Mouse (Mus musculus) left cerebral cortex, postnatal 4 days (tissue): Measurements from ENCODE around the gene Hcn4. TPM values are rescaled to one million over a fixed set of nuclear protein-coding genes. Genes with fewer than 3 reads are reported as not detected.

Source experiments
- DNase-seq: peaks from one replicate; pipeline ENCODE4 v3.0.0-alpha.2; 2022
- intact Hi-C: fragments of 180-260 bp; cut with DNase I; formaldehyde crosslinking; loops from one replicate; pipeline ENCODE4 v1.15.1; 2025
- total RNA-seq, 2 experiments: library from RNA; stranded (reverse); gene quantifications; 2 replicates each; pipeline ENCODE4 v1.2.3; 2021

Hcn4 gene
- total RNA-seq = 10 to 100 TPM; 36.7 to 37.3 TPM

DNA sequence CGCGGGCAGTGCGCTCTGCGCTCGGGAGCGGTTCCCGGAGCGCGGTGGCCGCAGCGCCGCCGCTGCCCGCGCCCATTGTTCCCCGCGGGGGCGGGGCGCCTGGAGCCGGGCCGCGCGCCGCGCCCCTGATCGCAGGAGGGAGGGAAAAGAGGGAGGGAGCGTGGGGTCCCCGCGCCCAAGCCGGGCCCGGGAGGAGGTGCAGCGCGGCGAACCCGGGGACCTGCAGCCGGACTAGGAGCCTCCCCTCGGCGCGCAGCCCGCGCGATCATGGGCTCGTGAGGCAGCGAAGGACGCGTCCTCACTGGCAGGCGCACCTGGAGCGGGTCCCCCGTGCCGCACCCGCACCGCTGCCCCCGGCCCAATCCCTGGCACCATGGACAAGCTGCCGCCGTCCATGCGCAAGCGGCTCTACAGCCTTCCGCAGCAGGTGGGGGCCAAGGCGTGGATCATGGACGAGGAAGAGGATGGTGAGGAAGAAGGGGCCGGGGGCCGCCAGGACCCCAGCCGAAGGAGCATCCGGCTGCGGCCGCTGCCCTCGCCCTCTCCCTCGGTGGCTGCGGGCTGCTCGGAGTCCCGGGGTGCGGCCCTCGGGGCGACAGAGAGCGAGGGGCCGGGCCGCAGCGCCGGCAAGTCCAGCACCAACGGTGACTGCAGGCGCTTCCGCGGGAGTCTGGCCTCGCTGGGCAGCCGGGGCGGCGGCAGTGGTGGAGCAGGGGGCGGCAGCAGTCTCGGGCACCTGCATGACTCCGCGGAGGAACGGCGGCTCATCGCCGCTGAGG lies at the start of gene Hcn4:
Hcn4 (plus strand) TSS at position 274 of the 779 bp plus-strand sequence.
- peak; percentile 16 for DNase-seq
- intact Hi-C loops = no loop called here

DNA sequence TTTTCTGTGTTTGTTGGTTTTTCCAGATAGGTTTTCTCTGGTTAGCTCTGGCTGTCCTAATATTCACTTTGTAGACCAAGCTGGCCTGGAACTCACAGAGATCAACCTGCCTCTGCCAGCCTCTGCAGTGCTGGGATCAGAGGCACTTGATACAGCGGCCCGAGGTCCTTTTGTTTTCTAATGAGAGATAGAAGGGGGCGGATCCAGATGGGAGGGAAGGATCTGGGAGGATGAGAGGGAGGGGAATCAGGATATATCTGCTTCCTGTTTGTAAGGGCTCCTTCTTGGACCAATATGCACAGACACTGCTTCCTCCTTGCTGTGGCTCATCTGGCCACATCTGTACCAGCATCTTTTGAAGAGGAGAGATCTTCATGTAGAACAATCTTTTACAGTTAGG lies 48.5 kb upstream of the Hcn4 start:
- intact Hi-C loops = no loop called here
- no peak for DNase-seq

DNA sequence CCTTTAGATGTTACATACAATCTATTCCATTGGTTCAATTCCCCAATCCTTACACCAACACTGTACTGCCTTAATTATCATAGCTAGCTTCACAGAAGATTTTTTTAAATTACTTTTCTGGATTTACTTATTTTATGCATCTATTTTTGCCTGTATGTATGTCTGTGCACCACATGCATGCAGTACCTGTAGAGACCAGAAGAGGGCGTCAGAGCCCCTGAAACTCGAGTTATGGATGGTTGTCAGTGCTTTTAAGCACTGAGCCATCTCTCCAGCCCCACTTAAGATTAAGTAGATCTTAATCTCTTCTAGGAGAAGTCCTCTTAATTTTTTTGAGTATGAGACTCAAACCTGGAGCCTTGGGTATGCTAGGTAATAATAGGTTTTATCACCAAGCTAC lies 47.8 kb upstream of the Hcn4 start:
- intact Hi-C loops = no loop called here

DNA sequence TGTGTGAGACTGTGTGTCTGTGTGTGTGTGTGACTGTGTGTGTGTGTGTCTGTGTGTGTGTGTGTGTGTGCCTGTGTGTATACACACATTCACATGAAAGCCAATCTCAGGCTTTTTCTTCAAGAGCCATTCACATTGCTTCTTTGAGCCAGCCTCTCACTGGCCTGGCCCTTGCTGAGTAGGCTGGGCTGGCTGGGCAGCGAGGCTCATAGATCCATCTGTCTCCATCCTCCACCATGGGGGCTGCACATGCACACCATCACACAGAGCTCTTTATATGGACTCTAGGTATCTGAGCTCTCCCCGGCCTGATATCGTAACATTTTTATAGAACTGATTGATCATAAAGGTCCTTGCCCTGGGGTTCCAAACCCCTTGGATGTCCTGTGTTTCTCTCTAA lies 33.7 kb upstream of the Hcn4 start:
- peak; percentile 23 for DNase-seq
- intact Hi-C loops = no loop called here

More for the DNA sequence above, 47.8 kb upstream of the Hcn4 start:
- DNase-seq = no peak

DNA sequence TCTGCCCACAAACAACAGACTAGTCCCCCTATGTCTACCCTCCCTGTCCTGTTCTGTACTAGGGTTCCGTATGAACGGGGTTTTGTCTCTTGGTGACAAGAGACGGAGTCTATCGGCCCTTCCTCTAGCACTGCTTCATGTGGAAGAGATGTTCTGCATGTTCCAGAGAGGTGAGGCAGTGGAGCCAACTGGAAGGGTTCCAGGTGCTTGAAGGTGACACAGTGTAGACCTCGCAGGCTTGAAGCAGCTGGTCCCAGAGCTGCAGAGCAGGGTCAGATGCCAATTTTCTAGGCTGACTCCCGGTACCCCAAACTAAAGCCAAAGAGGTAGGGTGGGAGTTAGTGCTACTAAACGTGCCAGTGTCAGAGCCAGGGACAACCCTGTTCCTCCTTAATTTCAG lies 25.1 kb upstream of the Hcn4 start:
- intact Hi-C loops = no loop called here
- peak; percentile 39 for DNase-seq

DNA sequence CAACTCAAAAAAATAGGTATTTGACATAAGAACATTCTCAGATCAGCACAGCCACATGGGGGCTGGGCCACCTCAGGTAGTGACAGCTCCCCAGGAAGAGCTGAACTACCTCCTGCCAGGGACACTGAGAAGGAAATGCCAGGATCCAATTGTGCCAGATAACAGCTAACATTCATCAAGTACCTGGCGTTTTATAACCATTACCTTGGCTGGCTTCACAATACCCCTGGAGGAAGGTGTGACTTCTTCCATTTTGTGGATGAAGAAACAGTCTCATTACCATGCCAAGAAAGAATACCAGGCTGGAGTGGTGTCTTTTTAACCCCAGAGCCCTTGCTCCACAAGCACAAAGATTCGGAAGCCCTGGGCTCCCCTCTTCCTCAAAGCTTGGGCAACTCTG lies 21.8 kb upstream of the Hcn4 start:
- DNase-seq = no peak
- intact Hi-C loops = no loop called here

DNA sequence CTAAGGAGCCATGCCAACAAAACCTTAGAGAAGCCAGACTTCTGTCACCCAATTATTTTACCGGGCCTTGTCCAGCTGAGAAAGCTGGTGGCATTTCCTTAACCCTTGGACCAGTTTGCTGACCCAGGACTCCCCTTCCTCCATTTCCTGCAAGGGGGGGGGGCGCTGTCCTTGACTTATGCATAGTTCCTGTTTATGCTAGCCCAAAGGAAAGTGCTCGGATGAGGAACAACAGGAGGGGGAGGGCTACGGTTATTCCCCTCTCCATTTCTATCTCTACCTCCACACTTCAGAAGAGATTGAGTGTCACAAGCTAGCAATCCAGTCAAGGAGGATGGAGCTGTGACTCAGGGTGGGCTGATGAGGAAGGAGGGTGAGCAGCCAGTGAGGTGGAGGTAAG lies 20.9 kb upstream of the Hcn4 start:
- intact Hi-C loops = no loop called here
- DNase-seq = no peak

DNA sequence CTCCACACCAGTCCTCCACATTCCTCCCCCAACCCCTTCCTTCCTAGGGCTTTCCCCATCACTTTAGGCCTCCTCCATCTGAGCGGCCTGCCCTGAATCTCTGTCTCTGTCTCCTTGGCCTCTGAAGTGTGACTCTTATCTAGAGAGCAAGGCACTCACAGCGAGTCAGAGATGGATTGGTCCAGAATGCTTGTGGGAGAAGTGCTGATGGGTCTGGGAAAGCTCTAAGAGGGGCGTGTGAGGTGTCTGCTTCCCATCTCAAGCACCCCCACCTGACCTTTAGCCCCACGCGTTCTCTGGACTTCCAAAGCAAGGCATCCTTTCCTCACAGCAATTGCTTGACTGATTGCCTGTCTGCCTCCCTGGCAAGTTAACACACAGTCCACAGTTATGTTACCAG lies 20.4 kb upstream of the Hcn4 start:
- no peak for DNase-seq
- intact Hi-C loops = no loop called here

DNA sequence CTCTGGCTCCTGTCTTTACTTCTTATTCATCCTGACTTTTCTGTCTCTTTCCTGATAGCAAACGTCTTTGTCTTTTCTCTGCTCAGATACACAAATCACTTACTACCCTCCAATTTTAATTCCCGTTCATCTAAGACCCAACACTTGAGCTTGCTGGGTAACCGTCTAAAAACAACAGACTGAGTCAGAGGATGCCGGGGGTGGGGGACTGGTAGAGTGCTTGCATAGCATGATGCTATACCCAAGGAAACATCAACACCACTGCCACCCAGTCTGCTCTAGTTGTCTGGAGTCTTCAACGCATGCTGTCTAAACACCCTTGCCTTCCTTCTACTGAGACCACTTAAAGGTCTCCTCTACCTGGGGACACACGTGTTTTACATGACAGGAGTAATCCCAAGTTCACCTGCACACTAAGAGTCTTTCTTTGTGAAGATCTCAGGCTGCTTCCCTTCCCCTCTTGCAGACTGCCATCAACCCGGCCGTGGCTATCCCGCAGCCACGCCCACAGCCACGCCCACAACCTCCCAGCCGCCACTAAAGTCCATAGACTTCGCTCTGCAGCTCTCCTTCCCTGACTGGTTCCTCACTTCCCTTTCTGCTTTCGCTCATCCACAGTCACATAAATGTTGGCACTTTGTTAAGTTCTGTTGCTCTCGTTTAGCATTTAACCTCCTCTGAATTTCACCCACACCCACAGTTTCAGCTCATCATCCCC lies 17.5 kb upstream of the Hcn4 start:
- DNase-seq = peak; percentile 46
- intact Hi-C loops = no loop called here

DNA sequence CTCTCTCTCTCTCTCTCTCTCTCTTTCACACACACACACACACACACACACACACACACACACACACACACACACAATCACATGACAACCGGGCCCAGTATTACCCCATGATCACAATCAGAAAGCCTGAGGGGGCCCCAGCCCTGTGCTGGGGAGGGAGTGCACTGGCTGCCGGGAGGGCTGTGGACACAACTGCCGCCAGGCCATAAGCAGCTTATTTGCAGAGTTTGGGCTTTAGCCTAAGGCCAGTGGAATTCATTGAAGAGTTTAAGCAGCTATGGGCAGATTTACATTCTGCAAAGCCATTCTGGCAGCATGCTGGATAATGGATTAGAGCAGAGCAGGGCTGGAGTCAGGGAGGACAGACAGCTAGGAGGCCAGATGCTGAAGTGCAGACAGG lies 12.0 kb upstream of the Hcn4 start:
- no peak for DNase-seq
- intact Hi-C loops = no loop called here

DNA sequence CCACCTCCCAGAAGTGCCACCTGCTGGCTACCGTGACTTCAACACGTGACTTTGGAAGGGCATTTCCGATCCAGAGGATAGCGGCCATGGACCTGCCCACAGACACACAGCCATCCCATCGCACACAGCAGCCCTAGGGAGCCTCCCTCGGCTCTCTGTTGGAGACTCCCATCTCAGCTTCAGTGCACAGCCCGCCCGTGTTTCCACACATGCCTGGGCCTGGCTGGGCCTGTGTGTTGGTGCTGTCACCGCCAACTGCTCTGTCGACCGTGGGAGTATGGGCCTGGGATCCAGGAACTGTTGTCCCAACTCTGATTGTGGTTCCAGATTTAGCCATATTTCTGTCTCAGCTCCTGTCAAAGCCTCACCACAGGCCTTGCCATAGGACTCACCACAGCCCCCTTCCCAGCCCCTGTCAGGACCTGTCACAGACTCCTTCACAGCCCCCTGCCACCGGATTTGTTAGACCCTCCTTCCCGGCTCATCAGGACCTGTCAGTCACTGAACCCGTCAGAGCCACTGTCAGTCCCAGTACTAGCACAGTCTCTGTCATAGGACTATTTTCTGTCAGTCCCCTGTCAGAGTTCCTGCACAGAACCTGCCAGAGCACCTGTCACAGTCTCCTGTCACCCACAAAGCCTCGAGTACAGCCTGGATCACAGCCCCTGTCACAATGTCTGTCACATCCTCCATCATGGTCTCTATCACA lies 7.5 kb upstream of the Hcn4 start:
- no peak for DNase-seq
- intact Hi-C loops = no loop called here

DNA sequence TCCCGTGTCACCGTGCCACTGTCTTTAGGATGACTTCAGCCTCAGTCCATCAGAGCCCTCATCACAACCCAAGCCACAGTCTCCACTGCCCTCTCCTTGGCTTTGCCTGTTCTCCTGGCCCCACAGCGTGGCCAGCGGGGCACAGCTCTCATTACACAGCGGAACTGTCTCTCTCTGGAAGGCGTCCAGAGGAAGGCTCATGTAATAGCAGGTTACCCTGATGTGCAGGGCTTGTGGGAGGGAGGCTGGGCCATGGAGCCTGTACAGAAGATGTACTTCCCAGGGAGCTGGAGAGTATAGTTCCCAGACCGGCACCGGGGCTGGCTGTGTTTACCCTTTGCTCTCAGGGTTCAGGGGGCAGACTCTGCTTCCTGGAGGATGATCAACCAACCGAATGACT lies 6.8 kb upstream of the Hcn4 start:
- peak; percentile 40 for DNase-seq
- intact Hi-C loops = no loop called here

DNA sequence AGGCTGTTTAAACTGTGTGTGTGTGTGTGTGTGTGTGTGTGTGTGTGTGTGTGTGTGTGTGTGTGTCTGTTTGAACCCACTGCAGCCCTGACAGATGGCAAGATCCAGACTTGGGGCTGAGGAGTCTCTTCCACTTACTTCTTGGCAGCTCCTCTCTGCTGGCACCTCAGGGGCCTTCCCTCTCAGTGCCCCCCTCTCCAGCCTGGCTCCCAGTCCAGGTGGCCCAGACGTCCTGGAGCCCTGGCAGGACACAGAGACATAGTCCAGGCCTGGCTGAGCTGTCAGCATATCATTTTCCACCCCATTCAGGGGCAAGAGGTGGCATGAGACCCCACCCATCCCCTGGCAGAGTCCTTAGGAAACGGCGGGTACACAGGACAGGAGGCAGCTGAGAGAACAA lies 5.5 kb upstream of the Hcn4 start:
- intact Hi-C loops = no loop called here
- DNase-seq = peak; percentile 58

DNA sequence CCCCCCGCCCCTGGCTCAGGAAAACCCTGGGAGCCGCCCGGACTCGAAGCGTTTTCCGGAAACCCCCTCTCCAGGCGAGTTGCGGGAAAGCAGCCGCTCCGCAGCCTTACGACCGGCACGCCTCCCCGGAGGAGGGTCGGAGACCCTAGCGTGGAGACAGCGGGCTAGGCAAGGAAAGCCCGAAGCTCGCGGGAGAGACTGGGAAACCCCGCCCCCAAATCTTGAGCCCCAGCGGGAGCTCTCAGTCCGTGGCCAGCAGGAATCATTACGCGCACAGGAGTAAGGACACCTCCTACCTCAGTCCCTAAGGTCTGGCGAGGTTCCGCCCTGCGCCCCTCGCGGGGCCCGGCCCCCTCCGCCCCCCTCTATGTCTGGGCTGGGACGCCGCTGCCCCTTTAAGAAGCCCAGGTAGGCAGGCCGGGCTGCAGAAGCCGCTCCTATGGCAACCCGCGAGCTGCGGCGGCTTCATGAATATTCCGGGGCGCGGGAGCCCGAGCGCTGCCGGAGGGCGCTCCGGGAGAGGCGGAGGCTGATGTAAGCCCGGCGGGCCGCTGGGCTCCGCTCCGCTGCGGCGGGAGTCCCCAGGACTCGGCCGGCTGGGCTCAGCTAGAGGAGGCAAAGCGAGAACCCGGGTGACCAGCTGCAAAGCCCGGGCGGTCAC lies 651 bp upstream of the Hcn4 start:
- intact Hi-C loops = no loop called here
- peak; percentile 66 for DNase-seq

DNA sequence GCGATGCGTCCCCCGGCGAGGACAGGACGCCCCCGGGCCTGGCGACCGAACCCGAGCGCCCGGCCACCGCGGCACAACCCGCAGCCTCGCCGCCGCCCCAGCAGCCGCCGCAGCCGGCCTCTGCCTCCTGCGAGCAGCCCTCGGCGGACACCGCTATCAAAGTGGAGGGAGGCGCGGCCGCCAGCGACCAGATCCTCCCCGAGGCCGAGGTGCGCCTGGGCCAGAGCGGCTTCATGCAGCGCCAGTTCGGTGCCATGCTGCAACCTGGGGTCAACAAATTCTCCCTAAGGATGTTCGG lies 655 bp downstream of the Hcn4 start:
- intact Hi-C loops = no loop called here
- no peak for DNase-seq

DNA sequence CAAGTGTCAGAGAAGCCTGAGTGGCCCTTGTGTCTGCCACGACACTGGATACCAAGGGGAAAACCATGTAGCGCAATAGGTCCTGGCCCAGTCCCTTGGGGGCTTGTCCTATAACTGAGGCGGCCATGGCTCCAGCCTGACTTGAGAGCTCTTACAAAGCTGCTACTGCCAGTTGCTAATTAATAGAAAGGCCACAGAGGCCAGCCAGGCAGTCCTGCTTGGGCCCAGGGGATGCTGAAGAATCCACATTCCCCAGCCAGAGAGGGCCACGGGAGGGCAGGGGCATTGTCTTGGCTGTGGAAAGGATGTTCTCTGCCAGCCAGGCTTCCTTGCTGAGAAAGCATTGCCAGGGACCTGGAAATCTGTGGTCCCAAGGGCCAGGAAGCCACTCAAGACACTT lies 6.4 kb downstream of the Hcn4 start:
- intact Hi-C loops = no loop called here
- no peak for DNase-seq

DNA sequence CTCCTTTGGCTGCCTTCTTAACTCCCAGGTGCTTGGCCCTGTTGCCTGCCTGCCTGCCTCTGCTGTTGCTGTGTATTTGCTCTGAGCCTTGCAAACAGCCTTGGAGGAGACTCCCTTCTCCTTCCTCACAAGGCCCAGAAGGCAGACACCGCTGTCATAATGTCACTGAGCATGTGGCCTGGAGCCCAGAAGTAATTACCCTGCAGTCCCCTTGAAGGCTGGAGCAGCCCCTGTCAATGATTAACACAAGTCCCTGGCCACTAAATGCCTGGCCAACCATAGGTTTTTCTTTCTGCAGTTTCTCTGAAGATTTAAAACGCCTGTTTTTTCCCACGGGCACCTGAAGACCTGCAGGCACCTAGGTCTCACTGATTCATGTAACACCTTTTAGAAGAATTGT lies 9.7 kb downstream of the Hcn4 start:
- intact Hi-C loops = no loop called here
- DNase-seq = no peak

DNA sequence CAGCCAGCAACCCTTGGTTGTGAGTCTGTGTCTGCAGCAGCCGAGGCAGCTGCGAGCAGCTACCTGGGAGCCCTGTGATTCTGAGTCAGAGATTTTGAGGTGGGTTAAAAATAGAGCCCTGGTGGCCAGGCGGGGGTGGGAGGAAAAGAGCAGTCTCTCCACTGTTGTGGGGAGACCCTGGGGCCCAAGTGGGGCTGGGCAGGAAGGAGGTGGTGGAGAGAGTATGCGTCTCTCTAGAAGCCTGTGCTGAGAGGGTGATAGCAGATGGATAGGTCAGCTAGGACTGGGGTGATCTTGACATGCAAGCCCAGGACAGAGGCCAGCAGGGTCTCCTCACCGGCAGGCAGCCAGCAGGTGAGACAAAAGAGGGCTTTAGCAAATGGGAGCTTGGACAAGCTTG lies 14.0 kb downstream of the Hcn4 start:
- no peak for DNase-seq
- intact Hi-C loops = no loop called here

DNA sequence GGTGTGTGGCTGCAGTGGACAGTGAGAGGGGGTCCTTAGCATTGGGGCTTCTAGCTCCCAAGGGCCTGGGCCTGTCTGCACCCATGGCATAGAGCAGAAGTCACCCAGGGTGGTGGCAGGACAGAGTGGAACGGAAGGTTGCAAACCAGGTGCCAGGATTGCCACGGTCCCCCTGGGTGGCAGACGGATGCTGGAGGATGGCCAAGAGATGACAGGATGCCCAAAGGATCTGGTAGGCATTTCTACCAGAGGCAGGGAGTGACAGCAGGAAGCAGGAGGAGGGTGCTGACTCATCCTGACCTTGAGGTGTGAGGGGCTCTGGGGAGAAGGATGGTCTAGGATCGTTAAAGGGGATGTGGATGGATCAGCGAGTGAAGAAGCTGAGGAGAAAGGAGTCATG lies 15.3 kb downstream of the Hcn4 start:
- DNase-seq = no peak

DNA sequence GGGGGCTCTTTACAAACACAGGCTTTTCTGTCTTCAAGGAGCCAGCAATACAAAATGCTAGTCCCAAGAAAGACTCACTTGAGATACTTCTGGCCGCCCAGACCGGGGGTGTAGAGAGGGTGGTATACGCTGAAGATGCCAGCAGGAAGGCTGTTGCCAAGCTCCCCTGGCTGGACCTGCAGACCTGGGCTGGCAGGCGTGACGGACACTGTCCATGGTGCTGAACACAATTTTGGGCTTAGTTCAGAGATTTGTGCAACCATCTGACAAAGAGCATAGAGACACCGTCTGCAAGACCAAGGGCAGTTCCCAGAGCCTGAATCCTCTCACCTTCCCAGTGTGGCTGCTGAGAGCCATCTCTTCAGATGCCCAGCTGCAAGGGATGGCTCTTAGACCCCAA lies 18.4 kb downstream of the Hcn4 start:
- peak; percentile 65 for DNase-seq
- intact Hi-C loops = no loop called here

More for the DNA sequence above, 15.3 kb downstream of the Hcn4 start:
- intact Hi-C loops = no loop called here

DNA sequence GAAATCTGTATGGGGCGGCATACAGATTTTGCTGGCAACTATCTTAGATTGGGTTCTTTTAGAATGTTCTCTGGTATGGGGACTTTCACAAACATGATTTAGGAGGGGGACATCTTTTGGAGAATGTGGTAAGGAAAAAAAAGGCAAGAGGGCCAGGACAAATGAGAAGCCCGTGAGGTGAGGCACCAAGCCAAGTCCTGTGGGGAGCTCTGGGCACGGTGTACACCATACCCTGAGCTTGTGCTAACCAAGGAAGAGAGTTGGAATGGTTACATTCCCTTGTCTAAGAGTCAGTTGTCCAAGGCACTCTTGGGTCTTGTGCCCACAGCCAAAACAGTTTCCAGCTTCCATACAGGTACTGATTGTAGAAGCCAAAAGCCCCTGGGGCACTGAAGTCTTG lies 21.4 kb downstream of the Hcn4 start:
- DNase-seq = no peak
- intact Hi-C loops = no loop called here

DNA sequence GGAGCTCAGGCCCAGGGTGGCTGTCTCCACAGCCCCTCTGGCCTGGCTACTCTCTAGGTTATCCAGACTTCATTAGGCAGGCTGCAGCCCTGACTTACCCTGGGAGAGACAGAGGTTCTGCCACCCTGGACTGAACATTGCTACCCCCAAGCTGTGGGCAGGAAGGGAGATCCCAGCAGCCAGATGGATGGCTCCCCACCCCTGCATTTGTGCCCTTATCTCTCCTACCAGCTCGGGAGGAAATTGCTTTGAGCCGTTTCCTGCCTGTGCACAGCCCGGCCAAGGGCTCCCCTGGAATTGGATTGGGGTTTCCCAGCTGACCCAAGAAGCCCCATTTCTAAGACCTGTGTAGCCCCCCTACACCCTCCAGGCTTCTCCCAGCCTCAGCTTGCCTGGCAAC lies 23.8 kb downstream of the Hcn4 start:
- no peak for DNase-seq
- intact Hi-C loops = no loop called here
